33 mouse cellular contexts compared by ENCODE assay signal in genomic region chr10:93252661-93253060, GRCm38 (mm10).
"Had no signal": no experiment of that assay in that cellular context is flagged by ENCODE, and none has a peak within 500 bp of the region (broad histone marks: within the 10 kb centered on the region; RNA-seq: fewer than 3 reads in every experiment).

No protein-coding gene starts in this region.

- DNase-seq: heart, postnatal 10 days; heart, postnatal 14 days; heart, postnatal 36 days; heart, postnatal 4 days; kidney, adult 11 months; kidney, adult 18-20 months; kidney, adult 2 months; kidney, adult 8-10 months; kidney, adult 9 months; kidney, postnatal 10 days; kidney, postnatal 14 days; kidney, postnatal 25 days; kidney, postnatal 36 days; kidney, postnatal 4 days; layer of hippocampus, adult 9-11 months; layer of hippocampus, postnatal 36 days had no signal

- H3K27me3 ChIP-seq: heart, embryonic 13.5 days; heart, embryonic 15.5 days; hindbrain, embryonic 12.5 days; hindbrain, embryonic 13.5 days; hindbrain, embryonic 15.5 days; intestine, embryonic 15.5 days; kidney, embryonic 15.5 days had no signal

- H3K4me3 ChIP-seq: heart, embryonic 13.5 days; heart, embryonic 15.5 days; hindbrain, embryonic 10.5 days; hindbrain, embryonic 12.5 days; hindbrain, embryonic 13.5 days; hindbrain, embryonic 15.5 days; intestine, embryonic 15.5 days; kidney, embryonic 15.5 days; layer of hippocampus, adult 2 months had no signal

- H3K27ac ChIP-seq: hindbrain, embryonic 10.5 days; hindbrain, embryonic 12.5 days; hindbrain, embryonic 13.5 days; hindbrain, embryonic 14.5 days; hindbrain, embryonic 15.5 days; hindbrain, postnatal 0 days; intestine, embryonic 15.5 days; kidney, embryonic 15.5 days; kidney, postnatal 0 days had no signal

- H3K9me3 ChIP-seq: heart, embryonic 13.5 days; heart, embryonic 15.5 days; hindbrain, embryonic 10.5 days; hindbrain, embryonic 12.5 days; hindbrain, embryonic 13.5 days; hindbrain, embryonic 15.5 days; intestine, embryonic 15.5 days; kidney, embryonic 15.5 days had no signal

- ATAC-seq: hindbrain, embryonic 16.5 days; hindbrain, postnatal 0 days; inflammation-experienced regulatory T-cells, adult 6 months; intestine, embryonic 15.5 days; intestine, embryonic 16.5 days; intestine, postnatal 0 days had no signal

- H3K9ac ChIP-seq: heart, embryonic 13.5 days; heart, embryonic 15.5 days; hindbrain, embryonic 12.5 days; hindbrain, embryonic 13.5 days; hindbrain, embryonic 14.5 days; hindbrain, embryonic 15.5 days; intestine, embryonic 15.5 days; kidney, embryonic 15.5 days had no signal

- H3K4me2 ChIP-seq: heart, embryonic 11.5 days; heart, embryonic 13.5 days; heart, embryonic 15.5 days; hindbrain, embryonic 12.5 days; hindbrain, embryonic 13.5 days; hindbrain, embryonic 14.5 days; hindbrain, embryonic 15.5 days; intestine, embryonic 15.5 days; kidney, embryonic 15.5 days had no signal
